Mouse (Mus musculus): ENCODE measurements at regions not wholly inside any gene's neighbourhood (a gene's known extent, or its start where the extent isn't known, plus 50 kb on each side); places are given as distances from the start of the nearest gene placed in this dataset.

GRCm38 (mm10) chr12:26160861-26161615 is 254.0 kb downstream of the Rnf144a start:
- no peak for TF ChIP-seq CTCF (IDR thresholded peaks at IDR 0.05; ENCODE audit: low read depth, low read length)
- TF ChIP-seq POLR2A (IDR thresholded peaks at IDR 0.05; ENCODE audit: borderline replicate concordance, low read depth, low read length): no peak

Data from bone marrow macrophage, adult 2 months (primary cell).